Mouse (Mus musculus) bone marrow macrophage, adult 2 months (primary cell): ENCODE data around the gene Lrrc1.

ENCODE experiments used
- CTCF ChIP-seq: IDR thresholded peaks from 2 replicates; pipeline ENCODE4 v1.5.1; 2012; ENCODE audit warnings: low read depth, mild to moderate bottlenecking, low read length, moderate library complexity
- POLR2A ChIP-seq: IDR thresholded peaks from 2 replicates; pipeline ENCODE4 v1.6.1; 2012; ENCODE audit warnings: mild to moderate bottlenecking, low read depth, low read length, borderline replicate concordance

- TF ChIP-seq CTCF (no peak), POLR2A (no peak)
These were observed 8.8 kb upstream of the Lrrc1 start for GRCm38 (mm10) chr9:77553465-77553864.
